Comparison of ENCODE assay signal across 12 mouse cellular contexts in genomic region chr2:167278011-167278410, GRCm38 (mm10). TPM values are rescaled to one million over a fixed set of nuclear protein-coding genes. Genes with fewer than 3 reads are reported as not detected.
DNase-seq lines count a peak whose midpoint lies in the region; ATAC-seq lines count a peak whose summit lies in the region.
"Had no signal": no experiment of that assay in that cellular context is flagged by ENCODE, and none has a peak within 500 bp of the region (broad histone marks: within the 10 kb centered on the region; RNA-seq: fewer than 3 reads in every experiment).

No protein-coding gene starts in this region.

- peak; percentile 2 to 10 for DNase-seq in cerebellum, postnatal 25 days
- DNase-seq in kidney, adult 8-10 months: peak; percentile 1 to 3
- peak; percentile 1 for DNase-seq in ovary, adult 18-20 months (ENCODE audit: low spot score)
- no peak for DNase-seq in ovary, postnatal 14 days (ENCODE audit: low spot score)
- peak; percentile 2 for DNase-seq in gastrocnemius, postnatal 14 days

- no peak for ATAC-seq in cerebellum, adult (ENCODE audit: insufficient number of reproducible peaks, low FRiP score, low TSS enrichment)
- ATAC-seq in kidney, embryonic 15.5 days (replicated peaks; ENCODE audit: low FRiP score): no peak
- no peak for ATAC-seq in intestine, embryonic 15.5 days

- H3K36me3 ChIP-seq in kidney, embryonic 15.5 days: no peaks in the 10 kb centered on the region
- no peaks in the 10 kb centered on the region for H3K36me3 ChIP-seq in intestine, embryonic 15.5 days
- H3K36me3 ChIP-seq: liver, embryonic 12.5 days had no signal

- H3K4me3 ChIP-seq in kidney, embryonic 15.5 days (replicated peaks): no peak overlapping the region
- no peak overlapping the region for H3K4me3 ChIP-seq in intestine, embryonic 15.5 days (replicated peaks)
- H3K4me3 ChIP-seq: liver, embryonic 12.5 days; myocyte had no signal

- no peak overlapping the region for H3K27ac ChIP-seq in kidney, embryonic 15.5 days
- no peak overlapping the region for H3K27ac ChIP-seq in intestine, embryonic 15.5 days
- H3K27ac ChIP-seq: hindbrain, postnatal 0 days; liver, embryonic 12.5 days had no signal

- H3K4me2 ChIP-seq in kidney, embryonic 15.5 days: no peak overlapping the region
- H3K4me2 ChIP-seq in intestine, embryonic 15.5 days (replicated peaks): no peak overlapping the region
- H3K4me2 ChIP-seq: liver, embryonic 12.5 days had no signal

- H3K4me1 ChIP-seq in kidney, embryonic 15.5 days: peaks cover 3% of the 10 kb centered on the region; the same call in 1 of the 2 replicates
- 0 out of 2 replicates have a peak, but pooled peaks cover 3% of the 10 kb centered on the region for H3K4me1 ChIP-seq in intestine, embryonic 15.5 days (replicated peaks)

- intact Hi-C loops in gastrocnemius, postnatal 14 days (cut with DNase I; ENCODE audit: low total_unique reads): loop anchor here (2.0 to 5.0 kb wide), 2 partner anchors 55 to 206 kb away; no protein-coding TSS in a partner anchor

- 73% methylated on average over 7 of the region's 7 CpGs for WGBS in kidney, embryonic 15.5 days
- 81% methylated on average over 7 of the region's 7 CpGs for WGBS in intestine, embryonic 15.5 days

- peaks cover 5% of the 10 kb centered on the region for H3K27me3 ChIP-seq in kidney, embryonic 15.5 days
- 0 out of 2 replicates have a peak, but pooled peaks cover 2% of the 10 kb centered on the region for H3K27me3 ChIP-seq in intestine, embryonic 15.5 days (replicated peaks)

- no peak overlapping the region for H3K9ac ChIP-seq in kidney, embryonic 15.5 days
- H3K9ac ChIP-seq in intestine, embryonic 15.5 days: no peak overlapping the region
- H3K9ac ChIP-seq: liver, embryonic 12.5 days had no signal

- H3K9me3 ChIP-seq in kidney, embryonic 15.5 days (replicated peaks): no peaks in the 10 kb centered on the region
- H3K9me3 ChIP-seq in intestine, embryonic 15.5 days: no peaks in the 10 kb centered on the region
- H3K9me3 ChIP-seq: liver, embryonic 12.5 days had no signal

RNA-seq across cellular contexts. Expression of gene Ptgis, which starts 37.6 kb away (rescaled TPM):
- 18.7 and 21.1 TPM in 2 replicates for polyA plus RNA-seq in kidney, embryonic 15.5 days (2015; fragmentation: Nextera tagmentation; extraction: Ambion mirVana)
- total RNA-seq in gastrocnemius, postnatal 14 days (2021): 10 to 100 TPM in 1 of 2 experiments, 1 to 10 TPM in 1; 8.0 to 11.1 TPM
- 12.0 and 13.4 TPM in 2 replicates for polyA plus RNA-seq in intestine, embryonic 15.5 days (2015; fragmentation: Nextera tagmentation; extraction: Ambion mirVana)
- total RNA-seq: megakaryocyte progenitor cell, adult 5-6 weeks had no signal
